Mouse (Mus musculus) spleen, postnatal 36 days (tissue): ENCODE measurements around the gene Zfp423.

ENCODE experiments used
- DNase-seq, 2 experiments: peaks; one replicate each; pipeline ENCODE4 v3.0.0; 2022; ENCODE audit warnings: low spot score in 2 of 2, mixed read lengths in 1 of 2

The Zfp423 gene

DNA sequence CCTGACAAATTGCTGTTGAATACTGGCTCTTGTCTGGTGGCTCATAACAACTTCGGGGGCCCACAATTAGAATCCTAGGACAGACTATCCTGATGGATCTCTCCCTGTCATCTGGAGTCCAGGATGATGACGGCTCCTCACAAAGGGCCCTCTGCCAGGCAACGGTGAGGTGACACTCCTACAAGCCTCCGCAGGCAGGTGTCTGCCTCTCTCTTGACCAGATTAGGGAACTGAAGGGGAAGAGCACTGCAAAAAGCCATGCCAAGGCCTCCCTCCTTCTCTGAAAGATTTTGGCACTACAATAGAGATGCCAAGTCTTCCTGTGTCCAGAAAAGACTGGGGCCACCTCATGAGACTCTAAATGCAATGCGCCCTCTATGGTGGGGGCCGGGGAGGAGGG, 7.1 kb downstream of the Zfp423 start:
- no peak for DNase-seq

- DNase-seq: no peak
These were observed 15.0 kb downstream of the Zfp423 start for GRCm38 (mm10) chr8:87944225-87944934.

GRCm38 (mm10) chr8:87943651-87944091, 15.7 kb downstream of the Zfp423 start:
- DNase-seq: no peak

DNA sequence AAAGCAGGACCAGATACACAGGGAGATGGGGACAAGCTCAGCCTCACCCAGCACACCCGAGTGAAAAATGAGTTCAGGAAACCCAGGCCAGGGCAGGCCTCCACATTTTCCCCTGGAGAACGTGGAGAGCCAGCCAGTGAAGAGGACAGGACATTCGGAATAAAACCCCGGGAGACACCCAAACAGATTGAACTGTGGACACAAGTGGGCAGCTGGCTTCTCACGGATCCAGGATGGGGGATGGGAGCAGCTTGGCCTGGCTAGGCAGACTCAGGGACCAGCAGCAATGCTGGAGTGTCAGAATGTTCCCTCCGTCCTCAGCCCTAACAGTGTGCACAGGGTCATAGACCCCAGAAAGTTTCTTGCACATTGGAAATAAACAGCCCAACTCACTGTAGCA, 18.7 kb downstream of the Zfp423 start:
- DNase-seq: no peak

GRCm38 (mm10) chr8:87939308-87939936, 20.0 kb downstream of the Zfp423 start:
- DNase-seq: no peak

DNA sequence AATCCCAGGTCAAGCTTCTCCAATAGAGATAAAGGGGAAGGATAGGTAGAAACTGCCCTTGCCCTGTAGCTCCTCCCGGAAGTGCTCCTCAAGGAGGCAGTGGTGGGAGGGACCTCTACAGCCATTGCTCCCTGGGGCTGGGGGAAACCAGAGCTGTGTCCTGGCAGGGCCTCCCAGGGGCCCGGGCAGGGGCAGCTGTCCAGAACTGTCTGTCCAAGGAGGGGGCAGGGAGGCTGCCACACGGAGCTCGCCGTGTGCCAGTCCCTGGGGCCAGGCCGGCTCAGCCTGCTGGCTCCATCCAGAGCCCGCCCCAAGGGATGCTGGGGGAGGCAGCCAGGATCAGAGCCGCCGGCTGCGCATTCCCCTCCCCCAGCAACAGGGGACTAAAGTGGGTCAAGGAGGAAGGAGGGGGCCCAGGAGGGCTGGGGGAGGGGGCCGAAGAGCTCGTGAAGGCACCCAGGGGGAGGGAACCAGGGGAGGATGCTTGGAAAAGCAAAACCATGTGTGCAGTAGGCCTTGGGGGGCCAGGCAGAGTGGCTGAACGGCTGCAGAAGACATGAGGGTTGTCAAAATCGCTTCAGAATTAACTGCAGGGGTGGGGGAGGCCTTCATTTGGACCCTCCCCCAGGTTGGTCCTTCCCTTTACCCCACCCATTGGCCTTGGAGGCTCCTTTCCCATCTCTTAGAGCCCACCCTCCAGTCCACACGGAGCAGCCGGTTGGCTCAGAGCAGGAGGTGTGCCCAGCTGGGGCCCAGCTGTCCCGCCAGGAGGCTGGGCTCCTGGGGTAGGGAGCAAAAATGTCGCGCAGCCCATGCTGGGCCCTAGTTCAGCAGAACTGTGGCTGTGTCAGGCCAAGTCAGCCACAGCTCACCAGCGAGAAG, 20.8 kb downstream of the Zfp423 start:
- DNase-seq: no peak

- DNase-seq: no peak
These were observed 22.2 kb downstream of the Zfp423 start for GRCm38 (mm10) chr8:87937211-87937610.

- DNase-seq: no peak
These were observed 24.2 kb downstream of the Zfp423 start for GRCm38 (mm10) chr8:87935088-87935680.

GRCm38 (mm10) chr8:87934175-87934574, 25.2 kb downstream of the Zfp423 start:
- DNase-seq: no peak

DNA sequence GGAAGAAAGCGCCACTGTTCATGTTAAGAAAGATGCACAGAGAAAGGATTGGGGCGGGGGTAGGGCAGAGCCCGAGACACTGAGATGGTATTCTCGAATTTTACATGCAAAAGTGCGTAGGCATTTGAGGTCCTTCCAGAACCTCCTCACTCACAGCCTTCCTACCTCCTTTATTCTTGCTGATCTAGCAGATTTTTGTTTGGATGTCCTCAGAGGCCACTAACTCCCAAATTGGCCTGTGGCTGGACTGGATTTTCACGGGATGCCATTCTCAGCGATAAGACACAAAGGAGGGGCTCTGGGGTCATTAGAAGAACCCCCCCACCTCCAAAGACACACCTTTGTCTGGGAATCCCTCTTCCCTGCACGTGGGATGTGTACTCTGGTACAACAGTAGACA, 25.6 kb downstream of the Zfp423 start:
- DNase-seq: no peak

DNA sequence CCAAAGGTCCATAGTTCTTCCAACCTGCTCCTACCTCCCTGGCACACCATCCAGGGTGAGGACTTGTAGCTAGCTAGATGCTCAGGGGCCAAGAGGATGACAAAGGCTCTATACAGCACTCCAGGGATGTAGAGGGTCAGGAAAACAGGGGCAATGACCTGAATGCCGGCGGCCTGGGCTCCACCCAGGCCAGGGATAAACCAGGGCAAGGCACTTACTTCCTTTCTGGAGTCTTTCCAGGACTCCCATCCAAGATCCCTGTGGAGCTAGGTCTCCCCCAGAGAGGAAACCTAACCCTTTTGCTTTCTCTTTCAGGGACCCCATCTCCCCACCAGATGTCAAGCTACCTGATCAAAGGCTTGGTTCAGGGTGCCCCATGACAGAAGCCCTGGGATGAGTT, 30.5 kb downstream of the Zfp423 start:
- no peak for DNase-seq

GRCm38 (mm10) chr8:87927034-87927830, 32.2 kb downstream of the Zfp423 start:
- no peak for DNase-seq

- DNase-seq: no peak
These were observed 33.1 kb downstream of the Zfp423 start for GRCm38 (mm10) chr8:87926098-87926890.

- DNase-seq: no peak
These were observed 36.5 kb downstream of the Zfp423 start for GRCm38 (mm10) chr8:87922936-87923335.

GRCm38 (mm10) chr8:87922446-87922845, 36.9 kb downstream of the Zfp423 start:
- DNase-seq: no peak

GRCm38 (mm10) chr8:87918004-87918403, 41.4 kb downstream of the Zfp423 start:
- DNase-seq: no peak

- peak in 1 of 2 experiments; percentile 3 for DNase-seq
These were observed 43.6 kb downstream of the Zfp423 start for GRCm38 (mm10) chr8:87915763-87916162.

DNA sequence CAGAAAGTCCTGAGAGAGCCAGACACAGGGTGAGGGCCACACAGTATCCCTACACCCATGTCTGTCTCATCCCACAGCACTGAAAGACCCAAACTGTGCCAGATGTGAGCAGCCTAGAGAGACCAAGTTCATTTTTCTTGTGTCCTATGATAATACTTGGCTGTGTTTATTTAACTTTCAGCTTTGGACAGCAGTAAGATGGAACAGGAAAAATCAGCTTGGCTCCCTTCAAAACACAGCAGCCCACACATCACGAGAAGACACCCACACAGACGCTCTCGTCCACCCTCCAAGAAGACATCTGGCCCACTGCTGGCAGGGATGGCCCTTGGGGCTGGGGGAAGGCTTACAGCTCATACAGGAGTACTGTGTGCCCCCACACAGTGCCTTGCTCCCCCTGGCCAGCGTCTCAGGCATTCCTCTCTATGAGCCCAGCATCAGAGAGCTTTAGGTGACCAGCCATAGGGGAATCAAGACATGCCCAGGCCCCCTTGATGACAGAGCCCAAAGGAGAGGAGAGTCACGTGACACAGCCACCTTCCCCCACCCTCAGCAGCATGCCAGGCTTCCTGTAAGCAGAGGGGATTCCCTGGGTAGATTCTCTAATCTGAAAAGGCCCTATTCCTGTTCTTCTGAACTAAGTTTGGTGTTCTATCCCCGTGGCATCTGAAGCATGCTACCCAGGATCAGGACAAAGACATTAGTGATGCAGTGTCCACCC, 45.0 kb downstream of the Zfp423 start:
- no peak for DNase-seq

DNA sequence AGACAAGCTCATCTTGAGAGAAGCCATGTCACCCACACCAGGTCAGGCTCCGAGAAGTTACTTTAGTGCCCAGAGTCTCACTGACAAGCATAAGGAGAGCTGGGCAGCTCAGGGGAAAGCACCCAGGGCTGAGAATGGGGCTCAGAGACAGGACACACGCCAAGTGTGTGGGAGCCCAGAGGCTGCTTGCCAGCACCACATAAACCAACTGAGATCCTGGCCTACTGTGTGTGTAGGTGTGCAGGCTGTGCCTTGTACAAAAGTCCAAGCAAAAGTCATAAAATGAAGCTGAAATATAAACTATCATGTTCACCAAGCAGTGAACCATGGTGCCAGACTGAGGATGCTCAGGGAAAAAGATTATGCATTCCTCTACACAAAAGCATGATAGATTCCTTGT, 50.5 kb downstream of the Zfp423 start:
- no peak for DNase-seq

DNA sequence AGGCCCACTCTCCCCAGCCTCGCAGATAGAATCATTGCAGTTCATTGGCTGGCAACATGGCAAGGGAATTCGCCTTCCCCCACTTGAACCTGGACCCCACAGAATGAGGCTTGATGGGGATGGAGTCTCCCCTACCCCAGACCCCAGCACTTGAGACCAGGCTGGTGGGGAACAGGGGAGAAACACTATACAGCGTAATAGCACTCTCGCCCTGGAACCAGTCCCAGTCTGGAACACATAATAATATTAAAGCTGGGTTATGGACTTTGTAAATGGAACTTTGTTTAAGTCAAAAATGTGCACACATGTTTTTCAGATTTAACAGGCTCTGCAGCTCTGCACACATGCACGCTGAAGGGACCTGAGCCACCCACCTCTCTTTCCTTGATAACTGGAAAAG, 54.0 kb downstream of the Zfp423 start:
- DNase-seq: no peak
